28 mouse cellular contexts compared by ENCODE assay signal in genomic region chr1:170746523-170746922, GRCm38 (mm10).
"Had no signal": no experiment of that assay in that cellular context is flagged by ENCODE, and none has a peak within 500 bp of the region (broad histone marks: within the 10 kb centered on the region; RNA-seq: fewer than 3 reads in every experiment).

No protein-coding gene starts in this region.

- H3K9me3 ChIP-seq: embryonic facial prominence, embryonic 10.5 days; embryonic facial prominence, embryonic 12.5 days; embryonic facial prominence, embryonic 13.5 days; embryonic facial prominence, embryonic 15.5 days; forebrain, embryonic 10.5 days; forebrain, embryonic 12.5 days; forebrain, embryonic 13.5 days; forebrain, embryonic 15.5 days had no signal

- H3K27me3 ChIP-seq: embryonic facial prominence, embryonic 12.5 days; embryonic facial prominence, embryonic 13.5 days; embryonic facial prominence, embryonic 15.5 days; forebrain, embryonic 12.5 days; forebrain, embryonic 13.5 days; forebrain, embryonic 15.5 days had no signal

- DNase-seq: cerebellum, adult 8-10 months; cerebellum, adult 9-10 months; cerebellum, adult 9-11 months; cerebellum, postnatal 10 days; cerebellum, postnatal 14 days; cerebellum, postnatal 25 days; cerebellum, postnatal 36 days; embryo, embryonic 11 days; forebrain, postnatal 0 days; gastrocnemius, adult 2 months; gastrocnemius, postnatal 10 days; gastrocnemius, postnatal 14 days; gastrocnemius, postnatal 25 days; gastrocnemius, postnatal 36 days; heart, adult 11 months; heart, adult 18-20 months; heart, adult 2 months had no signal

- ATAC-seq: forebrain, embryonic 13.5 days; forebrain, embryonic 14.5 days; forebrain, embryonic 15.5 days; forebrain, embryonic 16.5 days; forebrain, postnatal 0 days had no signal

- H3K4me2 ChIP-seq: embryonic facial prominence, embryonic 12.5 days; embryonic facial prominence, embryonic 13.5 days; embryonic facial prominence, embryonic 15.5 days; forebrain, embryonic 12.5 days; forebrain, embryonic 13.5 days; forebrain, embryonic 15.5 days had no signal

- H3K4me1 ChIP-seq: embryonic facial prominence, embryonic 10.5 days; embryonic facial prominence, embryonic 12.5 days; embryonic facial prominence, embryonic 13.5 days; embryonic facial prominence, embryonic 15.5 days; forebrain, embryonic 10.5 days; forebrain, embryonic 12.5 days; forebrain, embryonic 13.5 days; forebrain, embryonic 15.5 days had no signal

- H3K9ac ChIP-seq: embryonic facial prominence, embryonic 12.5 days; embryonic facial prominence, embryonic 13.5 days; embryonic facial prominence, embryonic 15.5 days; forebrain, embryonic 12.5 days; forebrain, embryonic 13.5 days; forebrain, embryonic 15.5 days; forebrain, postnatal 0 days had no signal

- H3K36me3 ChIP-seq: embryonic facial prominence, embryonic 12.5 days; embryonic facial prominence, embryonic 15.5 days; forebrain, embryonic 10.5 days; forebrain, embryonic 12.5 days; forebrain, embryonic 15.5 days had no signal

- H3K4me3 ChIP-seq: embryonic facial prominence, embryonic 10.5 days; embryonic facial prominence, embryonic 12.5 days; embryonic facial prominence, embryonic 13.5 days; embryonic facial prominence, embryonic 15.5 days; erythroblast, embryonic 14.5 days; forebrain, embryonic 10.5 days; forebrain, embryonic 12.5 days; forebrain, embryonic 13.5 days; forebrain, embryonic 15.5 days; gastrocnemius, adult 2 months; heart, adult 2 months had no signal

- H3K27ac ChIP-seq: embryonic facial prominence, embryonic 10.5 days; embryonic facial prominence, embryonic 12.5 days; embryonic facial prominence, embryonic 13.5 days; embryonic facial prominence, embryonic 15.5 days; forebrain, embryonic 10.5 days; forebrain, embryonic 12.5 days; forebrain, embryonic 13.5 days; forebrain, embryonic 15.5 days; gastrocnemius, adult 2 months; heart, adult 2 months had no signal
